Mouse (Mus musculus) intestine, postnatal 0 days (tissue): Measurements from ENCODE around the gene Khdc1a. TPM values are rescaled to one million over a fixed set of nuclear protein-coding genes. Genes with fewer than 3 reads are reported as not detected.
"Not testable (repeated sequence)": the region's sequence is repeated elsewhere in the genome, so short reads cannot be mapped to it uniquely, and the experiment has no call there.

Source experiments
- ATAC-seq: fragments of 200-750 bp; cut with Nextera tagmentation; 2 replicates; pipeline ENCODE4 v1.8.0; 2017; ENCODE audit warnings: mild to moderate bottlenecking, moderate TSS enrichment, moderate library complexity
- H3K27ac ChIP-seq: fragments of 300-500 bp; sonication (generic); 2 replicates; pipeline ENCODE4 v1.5.1; 2014; ENCODE audit warnings: mild to moderate bottlenecking, low read depth, low read length, moderate library complexity
- H3K27me3 ChIP-seq: fragments of 300-500 bp; sonication (generic); replicated peaks from 2 replicates; pipeline ENCODE4 v1.6.1; 2014; ENCODE audit warnings: low read length, mixed read lengths; ENCODE audit not compliant: control insufficient read depth, insufficient read depth
- H3K36me3 ChIP-seq: fragments of 300-500 bp; sonication (generic); 2 replicates; pipeline ENCODE4 v1.6.1; 2014; ENCODE audit warnings: mild to moderate bottlenecking, moderate library complexity; ENCODE audit not compliant: control insufficient read depth, insufficient read depth
- H3K4me1 ChIP-seq: fragments of 300-500 bp; sonication (generic); replicated peaks from 2 replicates; pipeline ENCODE4 v1.6.1; 2014; ENCODE audit warnings: antibody characterized with exemption, low read length, mixed read lengths; ENCODE audit not compliant: control insufficient read depth, insufficient read depth
- H3K4me2 ChIP-seq: fragments of 300-500 bp; sonication (generic); replicated peaks from 2 replicates; pipeline ENCODE4 v1.6.1; 2014; ENCODE audit warnings: low read depth, mild to moderate bottlenecking, moderate library complexity
- H3K4me3 ChIP-seq: fragments of 300-500 bp; sonication (generic); 2 replicates; pipeline ENCODE4 v1.5.1; 2014; ENCODE audit warnings: low read depth, low read length
- H3K9ac ChIP-seq: fragments of 300-500 bp; sonication (generic); 2 replicates; pipeline ENCODE4 v1.6.1; 2014; ENCODE audit warnings: mild to moderate bottlenecking, low read depth, low read length
- H3K9me3 ChIP-seq: fragments of 300-500 bp; sonication (generic); 2 replicates; pipeline ENCODE4 v1.6.1; 2016; ENCODE audit warnings: mixed run types; ENCODE audit not compliant: control insufficient read depth
- CTCF ChIP-seq: sonication (generic); IDR thresholded peaks from 2 replicates; pipeline ENCODE4 v1.5.1; 2016; ENCODE audit warnings: low read depth, mild to moderate bottlenecking, control low read depth, antibody characterized with exemption, moderate library complexity
- WGBS: fragments of 180-500 bp; shearing (Covaris S2); extraction: QIAGEN DNeasy Blood & Tissue Kit; methylation state at CpG from one replicate; pipeline ENCODE4 v1.1.7; 2014; 5-methylcytosine and 5-hydroxymethylcytosine counted together
- polyA plus RNA-seq: library from polyadenylated mRNA; unstranded; fragments of >200 nt; fragmentation: Nextera tagmentation; extraction: Ambion mirVana; gene quantifications from 2 replicates; pipeline ENCODE4 v1.2.1, GENCODE M21; 2015

The Khdc1a gene
- polyA plus RNA-seq, 1 experiment from 2014 or later, result not detected

DNA sequence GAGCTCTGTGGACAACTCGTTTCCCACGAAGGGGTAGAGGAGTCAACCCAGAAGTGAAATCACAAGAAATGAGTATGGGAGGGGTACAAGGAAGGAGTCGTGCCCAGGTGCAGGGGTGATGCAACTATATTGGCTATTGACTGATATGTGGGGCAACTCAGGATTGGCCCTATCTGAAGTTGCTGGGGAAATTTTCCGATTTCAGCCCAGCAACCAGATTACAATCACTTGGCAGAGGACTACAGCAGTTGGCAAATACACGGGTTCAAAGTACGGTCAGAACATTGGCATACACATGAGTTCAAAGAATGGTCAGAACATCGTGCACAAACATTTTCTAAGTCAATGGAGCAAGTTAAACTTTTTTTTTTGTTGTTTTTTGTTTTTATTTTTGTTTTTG lies 22.7 kb upstream of the Khdc1a start:
- H3K9ac ChIP-seq, result no peak overlapping the region
- TF ChIP-seq CTCF, result no peak
- H3K4me3 ChIP-seq, result no peak overlapping the region
- H3K27ac ChIP-seq, result no peak overlapping the region
- H3K27me3 ChIP-seq, result no peaks in the 10 kb centered on the region
- no peaks in the 10 kb centered on the region for H3K36me3 ChIP-seq
- H3K4me1 ChIP-seq, result no peaks in the 10 kb centered on the region
- WGBS, result 60% methylated on average over 7 of the region's 7 CpGs
- no peaks in the 10 kb centered on the region for H3K9me3 ChIP-seq
- no peak overlapping the region for H3K4me2 ChIP-seq
- ATAC-seq, result peak; percentile 84

GRCm38 (mm10) chr1:21331161-21331560 lies 18.3 kb upstream of the Khdc1a start:
- not testable (repeated sequence) for H3K36me3 ChIP-seq, H3K4me2 ChIP-seq, H3K9ac ChIP-seq, H3K9me3 ChIP-seq, H3K27ac ChIP-seq, H3K27me3 ChIP-seq, ATAC-seq, H3K4me3 ChIP-seq, H3K4me1 ChIP-seq

- ATAC-seq, result 0 out of 2 replicates have a peak, but pooled peaks have one; percentile 28
- Histone ChIP-seq H3K4me3 (no peak overlapping the region), H3K9ac (no peak overlapping the region), H3K27ac (no peak overlapping the region), H3K27me3 (no peaks in the 10 kb centered on the region), H3K9me3 (no peaks in the 10 kb centered on the region), H3K4me1 (no peaks in the 10 kb centered on the region), H3K4me2 (no peak overlapping the region), H3K36me3 (no peaks in the 10 kb centered on the region)
- TF ChIP-seq CTCF, result no peak
- WGBS, result 69% methylated on average over 16 of the region's 16 CpGs
These were observed 16.0 kb upstream of the Khdc1a start for GRCm38 (mm10) chr1:21333222-21333973.

- Histone ChIP-seq H3K4me2 (no peak overlapping the region), H3K4me3 (no peak overlapping the region), H3K36me3 (no peaks in the 10 kb centered on the region), H3K27me3 (no peaks in the 10 kb centered on the region), H3K9ac (no peak overlapping the region), H3K27ac (no peak overlapping the region), H3K9me3 (no peaks in the 10 kb centered on the region), H3K4me1 (no peaks in the 10 kb centered on the region)
- no peak for TF ChIP-seq CTCF
- no peak for ATAC-seq
These were observed 13.6 kb upstream of the Khdc1a start for GRCm38 (mm10) chr1:21335836-21336235.

DNA sequence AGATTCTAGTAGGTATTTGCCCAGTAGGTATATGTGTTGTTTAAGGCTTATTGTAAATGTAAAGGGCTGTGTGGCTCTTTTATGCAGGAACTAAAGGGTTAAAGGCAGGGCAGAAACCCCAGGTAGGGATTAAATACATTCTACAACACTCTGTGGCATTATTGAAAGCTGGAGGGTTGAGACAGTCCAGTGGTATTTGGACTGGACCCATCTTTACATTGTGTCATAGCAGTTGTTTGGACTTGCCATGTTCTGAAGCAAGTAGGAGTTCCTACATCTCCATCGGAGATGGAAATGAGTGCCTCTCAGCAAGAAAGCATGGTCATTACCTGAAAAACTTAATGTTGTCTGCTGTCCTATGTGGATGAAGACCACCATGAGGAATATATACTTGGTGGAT lies 8.7 kb upstream of the Khdc1a start:
- H3K4me2 ChIP-seq, result no peak overlapping the region
- H3K4me1 ChIP-seq, result no peaks in the 10 kb centered on the region
- 93% methylated on average over 1 of the region's 1 CpGs for WGBS
- TF ChIP-seq CTCF, result no peak
- no peak overlapping the region for H3K9ac ChIP-seq
- no peaks in the 10 kb centered on the region for H3K9me3 ChIP-seq
- no peaks in the 10 kb centered on the region for H3K27me3 ChIP-seq
- H3K4me3 ChIP-seq, result no peak overlapping the region
- no peak for ATAC-seq
- no peak overlapping the region for H3K27ac ChIP-seq
- no peaks in the 10 kb centered on the region for H3K36me3 ChIP-seq

DNA sequence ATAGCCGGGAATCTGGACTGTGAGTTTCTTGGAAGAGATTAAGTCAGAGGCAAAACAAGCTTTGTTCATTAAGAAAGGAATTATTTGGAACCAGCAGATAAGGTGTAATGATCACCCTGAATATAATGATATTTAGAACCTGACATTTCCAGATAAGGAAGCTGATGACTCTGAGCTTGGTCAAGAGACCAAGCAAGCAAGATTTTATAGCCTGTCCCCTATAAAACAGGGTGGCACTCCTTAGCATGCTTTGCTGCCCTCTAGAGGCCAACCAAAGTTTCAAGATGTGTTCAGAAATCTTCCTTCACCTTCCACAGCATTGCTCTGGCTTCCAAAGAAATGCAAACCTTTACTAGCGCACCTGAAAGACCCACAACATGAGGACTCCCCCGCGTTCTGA lies 5.2 kb upstream of the Khdc1a start:
- Histone ChIP-seq H3K9me3 (no peaks in the 10 kb centered on the region), H3K4me2 (no peak overlapping the region), H3K9ac (no peak overlapping the region), H3K27ac (peak overlapping the region; percentile 57), H3K27me3 (no peaks in the 10 kb centered on the region), H3K4me1 (no peaks in the 10 kb centered on the region), H3K4me3 (no peak overlapping the region), H3K36me3 (no peaks in the 10 kb centered on the region)
- ATAC-seq, result peak; percentile 86
- TF ChIP-seq CTCF, result peak; percentile 91
- WGBS, result 48% methylated on average over 4 of the region's 4 CpGs

GRCm38 (mm10) chr1:21344752-21345151 lies 4.7 kb upstream of the Khdc1a start:
- not testable (repeated sequence) for H3K36me3 ChIP-seq, H3K4me1 ChIP-seq, H3K9me3 ChIP-seq, H3K4me2 ChIP-seq, H3K27me3 ChIP-seq, H3K4me3 ChIP-seq, H3K9ac ChIP-seq
- ATAC-seq, result peak; percentile 62
- WGBS, result 69% methylated on average over 7 of the region's 7 CpGs
- peak overlapping the region; percentile 57 for H3K27ac ChIP-seq

GRCm38 (mm10) chr1:21368031-21368430 lies 18.6 kb downstream of the Khdc1a start, which contains the start of gene Khdc1c:
Gene Khdc1c (plus strand): TSS chr1:21368331.
- H3K27me3 ChIP-seq, ATAC-seq, H3K4me1 ChIP-seq, H3K4me2 ChIP-seq, H3K9ac ChIP-seq, H3K27ac ChIP-seq, H3K36me3 ChIP-seq, H3K9me3 ChIP-seq, H3K4me3 ChIP-seq: not testable (repeated sequence)
- 78% methylated on average over 1 of the region's 1 CpGs for WGBS
